24 mouse cellular contexts compared by ENCODE assay signal in the genomic region with DNA sequence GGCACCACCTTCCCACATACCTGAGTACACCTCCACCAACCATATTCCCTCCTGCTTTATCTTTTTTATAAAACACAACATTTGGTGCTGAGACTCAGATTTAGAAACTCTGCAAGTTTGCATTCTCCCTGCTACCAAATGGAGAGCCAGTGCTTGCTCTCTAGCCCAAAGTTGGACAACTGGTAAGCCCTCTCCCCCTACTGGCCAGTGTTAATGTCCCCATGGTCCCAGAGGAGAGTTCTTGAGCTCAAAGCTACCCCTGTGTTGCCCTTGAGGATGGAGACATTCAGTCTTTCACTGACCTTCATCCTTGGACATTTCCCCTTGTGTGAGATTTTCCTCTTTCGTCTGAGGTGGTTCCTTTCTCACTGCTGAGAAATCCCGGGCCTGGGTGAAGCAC. TPM values are rescaled to one million over a fixed set of nuclear protein-coding genes. Genes with fewer than 3 reads are reported as not detected.
DNase-seq lines count a peak whose midpoint lies in the region; ATAC-seq and TF ChIP-seq lines count a peak whose summit lies in the region.
"Had no signal": no experiment of that assay in that cellular context is flagged by ENCODE, and none has a peak within 500 bp of the region (broad histone marks: within the 10 kb centered on the region; RNA-seq: fewer than 3 reads in every experiment).

No protein-coding gene starts in this region.

- WGBS in hindbrain, embryonic 14.5 days = 94% methylated on average over 2 of the region's 2 CpGs
- 81% methylated on average over 2 of the region's 2 CpGs for WGBS in hindbrain, embryonic 10.5 days
- WGBS in liver, postnatal 0 days (ENCODE audit: insufficient replicate concordance) = 68% methylated on average over 2 of the region's 2 CpGs
- 68% methylated on average over 2 of the region's 2 CpGs for WGBS in liver, embryonic 11.5 days

- H3K4me3 ChIP-seq in hindbrain, embryonic 14.5 days (replicated peaks; ENCODE audit: low read length) = no peak overlapping the region
- no peak overlapping the region for H3K4me3 ChIP-seq in hindbrain, embryonic 10.5 days
- no peak overlapping the region for H3K4me3 ChIP-seq in liver, postnatal 0 days (ENCODE audit: low read depth, low read length)
- no peak overlapping the region for H3K4me3 ChIP-seq in liver, embryonic 11.5 days (ENCODE audit: low read depth, low read length)
- H3K4me3 ChIP-seq: embryonic facial prominence, embryonic 13.5 days; forebrain, embryonic 12.5 days; heart, adult 2 months; heart, embryonic 15.5 days had no signal

- no peak overlapping the region for H3K27ac ChIP-seq in hindbrain, embryonic 14.5 days
- no peak overlapping the region for H3K27ac ChIP-seq in hindbrain, embryonic 10.5 days
- no peak overlapping the region for H3K27ac ChIP-seq in liver, postnatal 0 days (ENCODE audit: low read depth)
- H3K27ac ChIP-seq in liver, embryonic 11.5 days (ENCODE audit: low read depth, low read length) = no peak overlapping the region
- H3K27ac ChIP-seq: embryonic facial prominence, embryonic 13.5 days; forebrain, embryonic 12.5 days; heart, adult 2 months; heart, embryonic 15.5 days had no signal

- H3K4me1 ChIP-seq in hindbrain, embryonic 14.5 days (replicated peaks; ENCODE audit: control insufficient read depth, insufficient read depth, low read length) = no peaks in the 10 kb centered on the region
- no peaks in the 10 kb centered on the region for H3K4me1 ChIP-seq in hindbrain, embryonic 10.5 days (replicated peaks)
- H3K4me1 ChIP-seq in liver, postnatal 0 days (ENCODE audit: insufficient read depth) = no peaks in the 10 kb centered on the region
- no peaks in the 10 kb centered on the region for H3K4me1 ChIP-seq in liver, embryonic 11.5 days (replicated peaks; ENCODE audit: control insufficient read depth, insufficient read depth, low read length)
- H3K4me1 ChIP-seq: embryonic facial prominence, embryonic 13.5 days; forebrain, embryonic 12.5 days; heart, embryonic 15.5 days had no signal

- TF ChIP-seq EP300 in liver, postnatal 0 days (IDR thresholded peaks at IDR 0.05; ENCODE audit: low read depth) = no peak

- peak; percentile 20 for DNase-seq in hindbrain, embryonic 14.5 days (ENCODE audit: low spot score)
- DNase-seq in hindbrain, embryonic 10.5 days (ENCODE audit: low spot score) = no peak
- DNase-seq in liver, postnatal 0 days = no peak
- DNase-seq in liver, embryonic 11.5 days (ENCODE audit: low spot score) = no peak
- peak; percentile 28 for DNase-seq in A20 (ENCODE audit: low read depth, low spot score)
- DNase-seq in neural tube, embryonic 10.5 days (ENCODE audit: extremely low spot score, low spot score) = no peak
- DNase-seq in ovary, postnatal 36 days (ENCODE audit: low spot score) = no peak
- DNase-seq: adrenal gland, postnatal 14 days; cerebellum, adult 11-12 months; cerebellum, adult 9-10 months; cerebellum, postnatal 25 days; gastrocnemius, postnatal 10 days; heart, adult 2 months; heart, postnatal 14 days had no signal

- no peak overlapping the region for H3K4me2 ChIP-seq in hindbrain, embryonic 14.5 days (replicated peaks)
- no peak overlapping the region for H3K4me2 ChIP-seq in liver, postnatal 0 days (ENCODE audit: low read depth, low read length)
- H3K4me2 ChIP-seq in liver, embryonic 11.5 days = no peak overlapping the region
- H3K4me2 ChIP-seq: embryonic facial prominence, embryonic 13.5 days; forebrain, embryonic 12.5 days; heart, embryonic 11.5 days; heart, embryonic 15.5 days had no signal

- H3K36me3 ChIP-seq in hindbrain, embryonic 14.5 days (replicated peaks; ENCODE audit: control insufficient read depth, insufficient read depth) = no peaks in the 10 kb centered on the region
- no peaks in the 10 kb centered on the region for H3K36me3 ChIP-seq in hindbrain, embryonic 10.5 days
- no peaks in the 10 kb centered on the region for H3K36me3 ChIP-seq in liver, postnatal 0 days (replicated peaks; ENCODE audit: insufficient read depth, low read length)
- no peaks in the 10 kb centered on the region for H3K36me3 ChIP-seq in liver, embryonic 11.5 days (ENCODE audit: control insufficient read depth, insufficient read depth, low read length)
- H3K36me3 ChIP-seq: embryonic facial prominence, embryonic 13.5 days; forebrain, embryonic 12.5 days; heart, embryonic 15.5 days had no signal

- no peaks in the 10 kb centered on the region for H3K27me3 ChIP-seq in hindbrain, embryonic 14.5 days (ENCODE audit: control insufficient read depth, insufficient read depth, low read length)
- H3K27me3 ChIP-seq in hindbrain, embryonic 10.5 days (ENCODE audit: insufficient read depth, poor library complexity, severe bottlenecking) = no peaks in the 10 kb centered on the region
- H3K27me3 ChIP-seq in liver, postnatal 0 days (ENCODE audit: insufficient read depth, low read length) = no peaks in the 10 kb centered on the region
- no peaks in the 10 kb centered on the region for H3K27me3 ChIP-seq in liver, embryonic 11.5 days (replicated peaks; ENCODE audit: control insufficient read depth, insufficient read depth, low read length)
- H3K27me3 ChIP-seq: embryonic facial prominence, embryonic 13.5 days; forebrain, embryonic 12.5 days; heart, embryonic 15.5 days; Patski had no signal

- no peak overlapping the region for H3K9ac ChIP-seq in hindbrain, embryonic 14.5 days
- no peak overlapping the region for H3K9ac ChIP-seq in liver, postnatal 0 days (replicated peaks)
- no peak overlapping the region for H3K9ac ChIP-seq in liver, embryonic 11.5 days (ENCODE audit: low read depth, low read length)
- H3K9ac ChIP-seq: embryonic facial prominence, embryonic 13.5 days; forebrain, embryonic 12.5 days; heart, embryonic 15.5 days had no signal

- H3K9me3 ChIP-seq in hindbrain, embryonic 14.5 days (ENCODE audit: control insufficient read depth, low read length) = no peaks in the 10 kb centered on the region
- no peaks in the 10 kb centered on the region for H3K9me3 ChIP-seq in hindbrain, embryonic 10.5 days
- no peaks in the 10 kb centered on the region for H3K9me3 ChIP-seq in liver, postnatal 0 days (ENCODE audit: low read length)
- H3K9me3 ChIP-seq in liver, embryonic 11.5 days (ENCODE audit: control insufficient read depth, low read length) = no peaks in the 10 kb centered on the region
- H3K9me3 ChIP-seq: embryonic facial prominence, embryonic 13.5 days; forebrain, embryonic 12.5 days; heart, embryonic 15.5 days had no signal

- 0 out of 2 replicates have a peak, but pooled peaks have one; percentile 21 for TF ChIP-seq CTCF in liver, postnatal 0 days (IDR thresholded peaks at IDR 0.05; ENCODE audit: low read depth)

- no peak for ATAC-seq in hindbrain, embryonic 14.5 days (ENCODE audit: low FRiP score)
- ATAC-seq in liver, postnatal 0 days = no peak
- ATAC-seq in liver, embryonic 11.5 days (replicated peaks; ENCODE audit: low FRiP score) = no peak
- peak; percentile 65 for ATAC-seq in megakaryocyte progenitor cell, adult 5-6 weeks (replicated peaks; ENCODE audit: poor library complexity)
- ATAC-seq: activated CD4-positive, CD25-positive, alpha-beta regulatory T cell, adult 4 months; forebrain, embryonic 16.5 days; Patski had no signal

RNA-seq across cellular contexts. Expression of a gene that starts 9.1 kb away (rescaled TPM):
- polyA plus RNA-seq in hindbrain, embryonic 14.5 days (2014; fragmentation: Nextera tagmentation; extraction: Ambion mirVana) = 0.52 TPM in 2 replicates
- polyA plus RNA-seq in hindbrain, embryonic 10.5 days (2016; fragmentation: Nextera tagmentation; extraction: Ambion mirVana) = 0.98 and 1.8 TPM in 2 replicates
- 10.5 and 11.9 TPM in 2 replicates for polyA plus RNA-seq in liver, postnatal 0 days (2015; fragmentation: Nextera tagmentation; extraction: Ambion mirVana)
- 4.7 and 5.3 TPM in 2 replicates for polyA plus RNA-seq in liver, embryonic 11.5 days (2014; fragmentation: Nextera tagmentation; extraction: Ambion mirVana)
- total RNA-seq in megakaryocyte progenitor cell, adult 5-6 weeks (2015) = 237 and 280 TPM in 2 replicates
- 243 and 287 TPM in 2 replicates for total RNA-seq in megakaryocyte progenitor cell, adult 5-6 weeks (2017)
- polyA plus RNA-seq: C2C12, Patski had no signal

RNA-seq across cellular contexts. Expression of a gene that starts 12.7 kb away (rescaled TPM):
- polyA plus RNA-seq in hindbrain, embryonic 14.5 days (2014; fragmentation: Nextera tagmentation; extraction: Ambion mirVana) = not detected in 2 replicates
- polyA plus RNA-seq in hindbrain, embryonic 10.5 days (2016; fragmentation: Nextera tagmentation; extraction: Ambion mirVana) = not detected in 2 replicates
- polyA plus RNA-seq in liver, postnatal 0 days (2015; fragmentation: Nextera tagmentation; extraction: Ambion mirVana) = 0.11 and 0.27 TPM in 2 replicates
- polyA plus RNA-seq in liver, embryonic 11.5 days (2014; fragmentation: Nextera tagmentation; extraction: Ambion mirVana) = not detected in 2 replicates
- 3.1 and 6.7 TPM in 2 replicates for total RNA-seq in megakaryocyte progenitor cell, adult 5-6 weeks (2015)
- 4.8 and 9.2 TPM in 2 replicates for total RNA-seq in megakaryocyte progenitor cell, adult 5-6 weeks (2017)
- polyA plus RNA-seq: C2C12; forebrain, embryonic 16.5 days; heart, embryonic 11.5 days; Patski had no signal

RNA-seq across cellular contexts. Expression of a gene that starts 34.1 kb away (rescaled TPM):
- not detected in 2 replicates for polyA plus RNA-seq in hindbrain, embryonic 14.5 days (2014; fragmentation: Nextera tagmentation; extraction: Ambion mirVana)
- polyA plus RNA-seq in hindbrain, embryonic 10.5 days (2016; fragmentation: Nextera tagmentation; extraction: Ambion mirVana) = not detected in 2 replicates
- polyA plus RNA-seq in liver, postnatal 0 days (2015; fragmentation: Nextera tagmentation; extraction: Ambion mirVana) = not detected in 2 replicates
- polyA plus RNA-seq in liver, embryonic 11.5 days (2014; fragmentation: Nextera tagmentation; extraction: Ambion mirVana) = not detected in 2 replicates
- not detected in 2 replicates for total RNA-seq in megakaryocyte progenitor cell, adult 5-6 weeks (2015)
- total RNA-seq in megakaryocyte progenitor cell, adult 5-6 weeks (2017) = not detected in 2 replicates
- total RNA-seq: hematopoietic stem cell, adult 5-6 weeks had no signal
- polyA plus RNA-seq: C2C12; forebrain, embryonic 12.5 days; forebrain, embryonic 16.5 days; heart, adult 2 months; heart, embryonic 11.5 days; heart, embryonic 15.5 days had no signal

Comparison
In these comparisons a context has a peak if more than half of its experiments do, and no peak if none do; other contexts are left out.
1. DNase-seq: peak in hindbrain, embryonic 14.5 days (single experiment) and A20 (single experiment); none in hindbrain, embryonic 10.5 days (single experiment), liver, postnatal 0 days (single experiment), liver, embryonic 11.5 days (single experiment), neural tube, embryonic 10.5 days (single experiment) and ovary, postnatal 36 days (single experiment).